Mouse (Mus musculus): ENCODE measurements around the gene Whamm.
A peak's percentile ranks its signal among the peaks of the same experiment; 100 is the strongest.

The Whamm gene

DNA sequence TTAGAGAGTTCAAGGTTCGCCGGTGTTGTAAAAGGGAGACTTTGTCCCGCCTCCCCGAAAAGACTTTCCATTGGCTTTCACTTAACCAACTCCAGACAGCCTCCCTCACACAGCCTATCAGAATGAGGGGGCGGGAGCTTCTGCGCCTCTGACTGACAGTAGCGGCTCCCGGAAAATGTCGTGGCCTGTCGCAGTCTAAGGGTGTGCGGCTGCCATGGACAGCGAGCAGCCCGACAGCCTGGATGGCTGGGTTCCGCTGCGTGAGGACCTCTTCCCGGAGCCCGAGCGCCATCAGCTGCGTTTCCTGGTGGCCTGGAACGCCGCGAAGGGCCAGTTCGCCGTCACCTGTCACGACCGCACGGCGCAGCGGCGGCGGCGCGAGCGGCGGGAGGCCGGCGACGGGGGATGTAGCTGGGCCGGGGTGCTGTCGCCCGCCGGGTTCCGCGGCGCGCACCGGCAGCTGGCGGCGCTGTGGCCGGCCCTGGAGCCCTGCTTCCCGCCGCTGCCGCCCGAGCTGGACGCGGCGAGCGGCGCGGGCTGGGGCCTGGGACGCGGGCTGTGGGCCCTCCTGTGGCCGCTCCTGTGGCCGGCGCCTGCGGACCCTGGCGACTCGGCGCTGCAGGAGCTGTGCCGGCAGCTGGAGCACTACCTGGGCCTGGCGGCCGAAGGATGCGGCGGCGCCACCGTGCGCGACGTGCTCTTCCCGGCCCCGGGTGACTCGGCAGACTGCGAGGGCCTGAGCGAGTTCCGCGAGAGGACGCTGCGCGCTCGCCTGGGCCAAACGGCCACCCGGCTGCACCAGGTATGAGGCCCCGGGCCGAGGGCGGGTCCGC, at the start of gene Whamm:
TSS of gene Whamm (plus strand) at position 159 of the 833 bp plus-strand sequence.
- DNase-seq (ENCODE audit: low read depth, low spot score), result peak; percentile 81

DNA sequence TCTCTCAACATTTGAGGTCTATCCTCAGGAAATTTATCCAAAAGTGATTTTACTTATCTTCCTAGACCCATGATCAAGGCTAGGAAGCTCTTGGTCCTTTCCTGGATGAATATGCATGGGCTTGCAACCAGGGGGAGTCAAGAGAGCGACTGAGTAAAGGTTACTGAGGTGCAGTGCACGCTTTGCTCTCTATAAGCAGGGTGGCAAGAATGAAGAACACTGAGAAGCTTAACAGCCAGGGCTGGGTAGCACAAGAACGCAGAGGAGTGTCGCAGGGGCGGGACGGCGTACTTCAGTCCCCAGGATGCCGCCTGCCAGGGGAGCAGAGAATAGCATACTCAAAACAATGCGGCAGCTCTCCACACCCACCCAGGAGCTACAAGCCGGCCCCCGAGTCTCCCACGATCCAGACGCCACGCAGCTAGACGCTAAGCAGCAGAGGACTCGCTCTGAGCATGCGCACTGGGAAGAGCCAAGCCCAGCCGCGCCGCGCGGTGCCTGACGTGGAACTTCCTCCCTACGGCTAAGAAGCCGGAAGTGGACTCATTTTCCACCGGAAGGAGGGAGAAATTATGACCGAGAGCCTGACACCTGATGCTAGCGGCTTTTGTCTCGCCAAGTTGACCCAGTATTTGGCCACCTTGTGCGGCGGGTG, 47.9 kb upstream of the Whamm start:
- DNase-seq (ENCODE audit: low read depth, low spot score), result peak; percentile 92

DNA sequence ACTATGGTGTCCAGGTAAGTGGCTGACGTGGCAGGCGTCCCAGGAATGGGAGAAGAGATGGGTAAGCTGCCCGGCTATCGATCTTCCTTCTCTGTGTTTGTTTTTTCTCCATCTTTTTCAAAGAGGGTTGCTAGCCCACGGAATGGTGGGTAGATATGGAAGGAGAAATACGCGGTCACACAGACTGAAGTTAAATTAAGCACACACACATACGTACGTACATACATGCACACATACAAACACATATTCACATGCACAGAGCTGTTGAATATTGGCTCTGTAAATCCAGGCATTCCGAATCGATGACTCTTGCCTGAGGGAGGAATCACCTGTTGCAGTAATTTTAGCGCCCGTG, 47.4 kb upstream of the Whamm start:
- no peak for DNase-seq (ENCODE audit: low read depth, low spot score)

DNA sequence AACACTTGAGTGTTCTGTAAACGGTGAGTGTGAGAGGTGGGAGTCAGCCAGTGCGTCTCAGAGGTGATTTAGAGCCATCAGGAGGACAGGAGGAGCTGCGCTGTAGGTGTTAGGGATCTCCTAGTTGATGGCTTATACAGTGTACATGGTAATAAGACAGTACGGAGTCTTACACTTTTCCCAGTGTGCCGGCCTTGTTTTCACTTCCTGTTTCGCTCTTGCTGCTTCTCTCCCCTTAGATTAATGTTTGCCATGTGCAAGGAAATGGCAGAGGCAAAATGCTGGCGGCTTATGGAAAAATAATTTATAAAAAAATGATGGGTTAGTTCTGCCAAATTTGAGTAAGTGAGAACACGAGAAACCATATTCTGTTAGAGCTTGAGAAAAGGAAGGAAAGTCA, 42.1 kb upstream of the Whamm start:
- DNase-seq (ENCODE audit: low read depth, low spot score), result no peak

DNA sequence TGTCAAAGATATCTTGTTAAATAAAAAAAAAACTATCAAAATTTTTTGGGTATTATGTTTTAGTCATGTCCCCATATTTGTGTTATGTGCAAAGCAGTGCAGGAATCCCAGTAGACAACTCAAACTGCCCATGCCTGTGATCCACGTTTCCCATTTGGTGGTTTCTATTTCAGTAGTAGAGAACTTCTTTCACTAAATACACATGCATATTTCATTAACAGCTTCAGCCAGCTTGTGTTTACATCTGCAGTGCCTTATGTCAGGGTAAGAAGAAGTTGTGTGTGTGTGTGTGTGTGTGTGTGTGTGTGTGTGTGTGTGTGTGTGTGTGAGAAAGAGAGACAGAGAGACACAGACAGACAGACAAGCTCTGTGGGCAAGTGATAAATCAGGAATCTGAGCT, 39.6 kb upstream of the Whamm start:
- DNase-seq (ENCODE audit: low read depth, low spot score), result no peak

DNA sequence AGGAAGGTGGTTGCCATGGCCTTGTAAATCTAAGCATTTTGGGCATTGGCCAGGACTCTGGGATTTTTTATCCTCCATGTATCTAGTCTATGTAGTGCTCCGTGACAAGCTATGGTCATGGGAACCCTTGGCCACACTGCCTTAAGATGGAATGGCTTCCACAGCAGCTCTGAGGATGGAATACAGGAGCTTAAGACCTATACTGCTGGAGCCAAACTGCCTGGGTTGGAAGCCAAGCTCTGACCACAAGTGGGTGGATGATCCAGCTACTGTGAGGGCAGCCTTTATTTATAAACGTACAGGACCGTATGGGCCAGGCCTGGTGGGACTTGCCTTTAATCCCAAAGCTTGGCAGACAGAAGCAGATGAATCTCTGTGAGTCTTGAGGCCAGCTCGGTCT, 34.6 kb upstream of the Whamm start:
- no peak for DNase-seq (ENCODE audit: low read depth, low spot score)

DNA sequence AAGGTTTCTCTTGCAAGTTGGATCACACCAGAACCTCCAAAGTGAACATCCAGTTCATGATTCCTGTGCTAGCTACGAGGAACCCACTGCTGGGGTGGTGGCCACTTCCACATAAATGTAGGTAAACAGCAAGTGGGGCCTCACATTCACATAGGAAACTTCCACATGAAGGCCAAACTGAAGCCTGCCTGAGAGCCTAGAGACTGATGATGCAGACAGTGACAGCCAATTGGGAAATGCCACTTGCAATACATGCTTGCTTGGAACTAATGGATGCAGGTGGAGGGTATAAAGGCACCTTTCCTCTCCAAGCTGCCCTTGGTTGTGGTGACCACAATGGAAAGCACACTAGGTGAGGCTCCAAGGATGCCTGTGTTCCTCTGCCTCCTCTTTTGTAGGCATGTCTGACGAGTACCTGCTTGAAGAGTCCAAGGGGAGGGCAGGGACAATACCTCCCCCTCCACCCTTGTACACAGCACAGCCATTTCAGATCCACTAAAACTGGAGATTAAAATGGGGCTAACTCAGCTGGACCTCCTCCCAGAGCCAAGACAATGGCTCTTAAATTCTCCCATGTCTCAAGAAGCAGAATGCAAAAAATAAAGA, 32.9 kb upstream of the Whamm start:
- DNase-seq (ENCODE audit: low read depth, low spot score), result no peak

DNA sequence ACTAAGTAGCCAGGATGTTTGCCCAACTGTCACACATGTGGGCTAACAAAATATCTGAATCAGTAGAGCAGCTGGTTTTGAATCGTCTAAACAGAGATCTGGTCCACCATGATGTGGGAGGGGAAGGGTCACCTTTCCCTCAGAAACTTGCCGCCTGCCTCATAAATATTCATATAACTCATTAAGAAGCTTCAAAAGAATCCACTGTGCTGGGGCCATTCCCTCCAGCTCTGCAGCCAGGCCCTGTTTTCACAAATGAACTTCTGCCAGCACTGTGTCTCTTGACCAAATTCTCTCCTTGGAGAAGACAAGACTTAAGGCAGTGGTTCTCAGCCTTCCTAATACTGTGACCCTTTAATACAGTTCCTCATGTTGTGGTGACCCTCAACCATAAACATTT, 31.5 kb upstream of the Whamm start:
- no peak for DNase-seq (ENCODE audit: low read depth, low spot score)

DNA sequence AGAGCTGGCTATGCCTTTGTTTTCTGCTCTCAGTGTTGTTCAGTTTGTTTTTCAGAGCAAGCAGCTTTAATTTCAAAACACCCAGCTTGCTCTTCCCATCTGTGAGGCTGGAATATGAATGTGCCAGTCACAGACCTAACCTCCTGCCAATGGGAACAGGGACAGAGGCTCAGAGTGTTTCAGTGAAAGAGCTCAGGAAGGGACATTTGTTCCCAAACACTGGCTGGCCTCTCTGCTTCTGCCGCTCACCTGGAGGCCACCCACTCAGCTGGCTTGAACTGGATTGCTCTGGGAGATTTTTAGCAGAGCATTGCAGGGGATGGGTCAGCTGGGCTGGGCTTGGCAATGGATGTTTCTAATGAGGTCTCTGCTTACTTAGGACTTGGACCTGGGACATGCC, 30.1 kb upstream of the Whamm start:
- no peak for DNase-seq (ENCODE audit: low read depth, low spot score)

DNA sequence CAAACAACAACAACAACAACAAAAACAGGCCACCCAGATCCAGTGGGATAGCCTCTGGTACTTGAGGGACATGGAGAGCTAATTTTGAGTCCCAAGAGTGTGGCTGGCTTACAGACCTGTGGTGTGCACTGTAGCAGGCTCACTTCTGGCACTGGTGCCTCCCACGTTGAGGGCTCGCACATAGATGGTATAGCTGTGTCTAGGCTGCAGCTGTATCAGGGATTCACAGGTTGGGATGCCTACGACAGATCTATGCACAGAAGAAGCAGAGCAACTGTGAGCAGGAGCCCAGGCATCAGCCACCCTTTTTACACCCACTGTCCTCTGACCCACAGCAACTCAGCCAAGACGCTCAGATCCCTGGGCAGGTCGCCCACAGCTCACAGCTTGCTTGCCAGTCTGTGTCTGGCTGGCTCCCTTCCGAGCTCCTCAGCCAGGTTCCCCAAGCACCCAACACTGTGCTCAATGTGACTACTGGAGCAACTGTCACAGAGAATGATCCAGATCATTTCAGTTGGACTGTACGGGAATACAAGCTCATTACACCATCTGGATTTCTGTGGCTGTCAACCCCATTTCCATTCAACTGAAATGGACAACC, 29.0 kb upstream of the Whamm start:
- DNase-seq (ENCODE audit: low read depth, low spot score), result no peak

DNA sequence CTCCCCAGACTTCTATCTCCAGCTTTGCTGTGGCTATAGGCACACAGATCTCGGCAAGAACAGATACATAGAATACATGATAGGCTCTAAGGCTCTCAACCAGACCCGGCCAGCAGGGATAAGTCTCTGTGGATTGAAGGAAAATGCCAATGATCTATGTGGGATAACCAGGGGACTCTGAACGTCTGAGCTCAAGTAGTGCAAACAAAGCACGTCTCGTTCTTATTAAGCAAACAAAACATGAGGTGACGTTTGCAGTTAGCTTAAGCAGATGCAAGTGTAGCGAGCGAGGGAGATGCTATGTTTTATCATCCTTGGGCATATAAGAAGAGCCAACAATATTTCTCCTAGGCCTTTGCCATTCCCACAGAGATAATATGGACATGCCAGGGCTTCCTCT, 28.1 kb upstream of the Whamm start:
- DNase-seq (ENCODE audit: low read depth, low spot score), result no peak

DNA sequence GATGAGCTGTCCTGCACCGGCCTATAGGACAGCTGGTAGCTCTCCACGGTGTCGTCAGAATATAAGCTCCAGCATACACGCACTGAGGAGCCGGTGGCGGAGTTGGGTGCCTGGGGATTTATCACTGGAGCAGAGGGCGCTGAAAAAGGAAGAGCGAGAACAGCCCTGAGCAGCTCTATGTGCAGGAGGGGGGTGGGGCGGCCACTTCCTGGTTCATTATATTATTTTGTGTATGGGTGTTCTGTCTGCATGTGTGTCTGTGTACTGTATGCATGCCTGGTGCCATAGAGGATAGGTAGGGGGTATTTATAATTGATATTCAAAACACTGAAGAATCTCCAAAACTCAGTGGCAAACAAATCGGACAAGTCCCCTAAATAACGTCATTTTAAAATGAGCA, 22.2 kb upstream of the Whamm start:
- no peak for DNase-seq (ENCODE audit: low read depth, low spot score)

DNA sequence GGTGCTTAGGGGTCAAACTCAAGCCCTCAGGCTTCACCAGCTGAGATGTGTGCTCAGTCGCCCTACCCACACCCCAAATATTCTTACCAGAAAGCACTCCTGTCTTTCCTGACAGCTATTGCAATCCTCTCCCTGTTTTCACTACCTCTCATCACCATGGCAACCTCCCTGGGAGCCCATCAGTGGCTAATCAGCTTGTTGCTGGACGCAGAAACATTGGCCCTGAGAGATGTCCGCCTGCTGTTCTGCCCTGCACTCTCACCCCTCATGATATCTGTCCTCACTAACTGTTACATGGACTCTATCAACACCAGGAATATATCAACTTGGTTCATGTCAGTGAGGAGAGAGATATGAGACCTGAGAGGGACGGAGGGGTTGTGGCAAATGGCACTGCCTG, 17.5 kb upstream of the Whamm start:
- no peak for DNase-seq (ENCODE audit: low read depth, low spot score)

DNA sequence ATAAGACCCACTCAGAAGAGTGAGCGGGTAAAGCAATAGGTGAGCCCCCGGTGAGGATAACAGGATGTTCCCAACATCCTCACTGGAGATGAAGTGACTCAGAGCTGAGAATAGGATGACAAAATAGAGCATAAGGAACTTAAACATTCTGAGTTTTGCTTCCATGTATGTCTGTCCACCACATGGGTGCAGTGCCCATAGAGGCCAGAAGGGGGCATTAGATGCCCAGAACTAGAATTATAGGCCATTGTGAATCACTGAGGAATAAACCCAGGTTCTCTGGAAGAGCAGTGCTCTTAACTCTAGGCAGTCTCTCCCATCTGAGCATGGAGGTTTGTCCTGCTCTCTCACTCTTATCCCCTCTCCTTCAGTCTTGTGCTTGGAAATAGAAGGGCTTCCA, 16.7 kb upstream of the Whamm start:
- no peak for DNase-seq (ENCODE audit: low read depth, low spot score)

DNA sequence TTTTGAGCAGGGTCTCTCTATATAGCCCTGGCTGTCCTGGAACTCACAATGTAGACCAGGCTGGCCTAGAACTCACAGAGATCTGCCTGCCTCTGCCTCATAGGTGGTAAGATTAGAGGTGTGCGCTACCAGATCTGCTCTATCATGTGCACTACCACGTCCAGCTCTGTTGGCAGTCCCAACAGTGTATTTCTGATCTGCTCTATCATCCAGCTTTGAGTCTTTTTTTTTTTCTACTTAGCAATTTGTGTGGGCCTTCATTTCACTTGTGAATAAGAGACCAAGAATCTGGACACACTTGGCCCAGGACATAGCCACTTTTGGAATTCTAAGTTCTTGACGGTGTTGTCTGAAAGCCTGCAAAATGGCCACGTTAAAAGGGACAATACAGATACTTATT, 14.2 kb upstream of the Whamm start:
- no peak for DNase-seq (ENCODE audit: low read depth, low spot score)

DNA sequence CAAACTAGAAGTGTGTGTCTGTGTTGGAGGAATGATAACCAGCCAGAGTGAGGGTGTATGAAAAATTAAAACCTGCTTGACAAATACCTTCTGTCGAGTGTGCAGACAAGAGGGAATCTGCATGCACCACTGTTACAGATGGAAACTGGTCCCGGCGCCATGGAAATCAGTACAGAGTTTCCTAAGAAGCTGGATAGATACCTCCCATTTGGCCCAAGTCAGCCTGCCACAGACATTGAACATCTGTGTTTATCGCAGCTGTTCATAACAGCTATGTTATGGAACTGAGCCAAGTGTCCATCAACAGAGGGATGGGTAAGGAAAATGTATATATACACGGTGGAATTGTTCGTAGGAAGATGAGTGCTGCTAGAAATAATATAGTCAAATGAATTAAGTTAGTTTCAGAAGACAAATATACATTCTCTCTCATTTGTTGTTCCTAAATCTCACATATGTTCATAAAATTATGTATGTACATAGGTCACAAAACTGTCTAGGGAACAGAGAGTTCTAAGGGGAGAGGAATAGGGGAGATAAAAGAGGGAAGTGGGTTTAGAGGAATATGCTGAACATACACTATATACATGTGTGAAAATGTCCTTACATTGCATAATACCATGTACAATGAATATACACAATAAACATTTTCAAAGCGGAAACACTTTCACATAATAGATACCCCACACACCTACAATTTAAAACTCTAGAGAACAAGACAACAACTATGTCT, 13.6 kb upstream of the Whamm start:
- no peak for DNase-seq (ENCODE audit: low read depth, low spot score)

DNA sequence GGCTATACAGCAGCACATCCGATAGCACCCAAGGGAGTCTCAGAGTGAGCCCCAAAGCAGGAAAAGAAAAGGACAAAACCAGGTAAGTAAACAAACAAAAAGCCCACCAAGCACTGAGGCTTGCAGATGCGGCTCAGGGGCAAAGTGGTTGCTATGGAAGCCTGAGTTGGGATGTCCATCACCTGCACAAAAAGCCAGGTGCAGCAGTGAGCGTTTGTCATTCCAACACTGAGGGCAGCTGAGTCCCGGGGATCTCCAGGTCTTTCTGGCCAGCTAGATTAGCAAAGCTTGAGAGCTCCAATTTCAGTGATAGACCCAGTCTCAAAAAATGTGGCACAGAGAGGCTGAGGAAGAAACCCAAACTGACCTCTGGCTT, 13.1 kb upstream of the Whamm start:
- DNase-seq (ENCODE audit: low read depth, low spot score), result no peak

DNA sequence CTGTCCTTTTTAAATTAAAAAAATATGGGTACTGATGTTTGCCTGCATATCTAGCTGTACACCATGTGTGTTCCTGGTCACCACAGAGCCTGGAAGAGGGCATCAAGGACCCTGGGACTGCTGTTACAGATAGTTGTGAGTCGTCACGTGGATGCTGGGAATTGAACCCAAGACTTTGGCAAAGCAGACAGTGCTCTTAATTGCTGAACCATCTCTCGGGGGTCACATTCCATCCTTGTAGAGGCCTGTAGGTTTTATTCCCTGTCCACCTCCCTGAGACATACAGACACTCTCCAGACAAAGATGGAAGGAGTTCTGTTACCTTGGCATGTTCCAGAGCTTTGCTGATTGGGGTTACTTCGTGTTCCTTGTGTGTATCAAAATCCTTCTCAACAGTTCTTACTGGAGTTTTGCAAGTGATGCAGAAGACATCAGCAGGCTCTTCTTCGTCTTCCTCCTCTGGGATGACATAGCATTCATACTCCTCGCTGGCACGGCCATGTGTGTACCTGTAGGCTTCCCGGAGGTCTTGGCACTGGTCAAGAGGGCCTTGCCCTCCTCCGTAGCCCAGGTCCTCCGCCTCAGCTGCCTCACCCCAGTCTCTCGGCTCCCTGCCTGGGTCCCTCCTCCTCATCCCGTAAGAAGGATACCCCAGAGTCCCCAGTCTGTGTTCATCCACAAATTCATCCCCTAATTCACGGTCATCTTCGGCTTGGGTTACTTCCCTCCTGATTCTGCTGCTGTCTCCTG, 11.7 kb upstream of the Whamm start:
- no peak for DNase-seq (ENCODE audit: low read depth, low spot score)

DNA sequence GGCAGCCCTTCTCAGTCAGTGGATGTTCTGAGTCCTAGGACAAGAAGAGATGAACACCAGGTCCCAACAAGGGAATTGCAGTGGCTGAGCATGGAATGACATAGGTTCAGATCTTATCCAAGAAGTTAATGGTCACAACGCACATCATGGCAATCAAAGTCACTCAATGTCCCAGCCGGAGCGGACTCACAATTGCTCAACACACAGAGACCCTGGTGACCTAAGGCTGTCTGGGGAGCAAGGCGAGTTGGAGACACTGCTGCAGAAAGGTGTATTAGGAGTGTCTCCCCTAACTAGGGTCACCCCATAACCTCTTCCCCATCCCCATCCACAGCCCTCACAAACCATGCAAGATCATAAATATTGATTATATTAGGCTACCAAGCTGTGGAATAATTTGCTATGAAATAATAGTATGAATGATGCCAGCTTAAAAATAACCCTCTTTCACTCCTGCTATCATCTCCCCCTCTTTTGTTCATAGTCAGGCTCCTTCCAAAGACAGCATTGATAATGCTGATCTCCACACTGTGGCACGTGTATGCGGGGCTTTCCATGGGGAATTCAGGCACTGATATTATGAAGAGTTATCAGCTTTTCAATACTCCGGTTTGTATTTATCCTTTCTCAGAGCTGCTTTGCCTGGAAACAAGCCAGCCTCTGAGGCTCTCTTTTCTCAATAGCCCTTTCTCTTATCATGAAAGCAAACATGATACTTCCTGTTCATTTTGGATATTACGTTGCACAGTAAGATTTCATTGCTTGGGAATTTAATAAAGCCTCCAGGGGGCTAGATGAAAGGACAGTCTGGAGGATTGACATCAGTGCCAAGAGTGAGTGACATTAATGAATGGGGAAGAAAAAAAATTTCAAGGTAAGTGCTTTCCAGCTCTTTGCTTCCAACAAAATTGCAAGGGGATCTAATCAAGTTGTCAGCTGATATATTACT, 10.7 kb upstream of the Whamm start:
- no peak for DNase-seq (ENCODE audit: low read depth, low spot score)

DNA sequence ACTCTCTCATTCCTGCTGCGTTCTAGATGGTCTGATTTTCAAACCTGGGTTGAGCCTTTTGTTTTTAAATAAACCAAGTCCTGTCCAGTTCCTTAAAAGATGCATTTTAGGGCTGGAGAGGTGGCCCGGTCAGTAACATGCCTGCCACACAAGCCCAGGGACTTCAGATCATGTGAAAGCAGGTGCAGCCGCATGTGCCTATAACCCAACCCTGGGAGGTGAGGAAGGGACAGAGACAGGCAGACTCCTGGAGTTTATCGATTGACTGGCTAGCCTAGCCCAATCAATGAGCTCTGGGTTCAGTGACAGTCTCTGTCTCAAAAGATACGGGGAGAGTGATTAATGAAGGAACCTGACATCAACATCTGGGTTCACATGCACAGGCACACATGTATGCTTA, 9.9 kb upstream of the Whamm start:
- DNase-seq (ENCODE audit: low read depth, low spot score), result no peak
